Mouse (Mus musculus) kidney, adult 2 months (tissue): ENCODE results near the gene Fam111a.

Source experiments
- CTCF ChIP-seq: fragments of 200-500 bp; conservative IDR thresholded peaks from 2 replicates; pipeline ENCODE4 v1.5.1; 2011; ENCODE audit warnings: low read depth, mild to moderate bottlenecking, control low read depth, low read length, moderate library complexity, mixed read lengths; ENCODE audit not compliant: insufficient read depth, insufficient read length
- POLR2A ChIP-seq: fragments of 200-500 bp; IDR thresholded peaks from one replicate; pipeline ENCODE4 v1.6.1; 2011; ENCODE audit warnings: low read depth, low read length, control low read depth

DNA sequence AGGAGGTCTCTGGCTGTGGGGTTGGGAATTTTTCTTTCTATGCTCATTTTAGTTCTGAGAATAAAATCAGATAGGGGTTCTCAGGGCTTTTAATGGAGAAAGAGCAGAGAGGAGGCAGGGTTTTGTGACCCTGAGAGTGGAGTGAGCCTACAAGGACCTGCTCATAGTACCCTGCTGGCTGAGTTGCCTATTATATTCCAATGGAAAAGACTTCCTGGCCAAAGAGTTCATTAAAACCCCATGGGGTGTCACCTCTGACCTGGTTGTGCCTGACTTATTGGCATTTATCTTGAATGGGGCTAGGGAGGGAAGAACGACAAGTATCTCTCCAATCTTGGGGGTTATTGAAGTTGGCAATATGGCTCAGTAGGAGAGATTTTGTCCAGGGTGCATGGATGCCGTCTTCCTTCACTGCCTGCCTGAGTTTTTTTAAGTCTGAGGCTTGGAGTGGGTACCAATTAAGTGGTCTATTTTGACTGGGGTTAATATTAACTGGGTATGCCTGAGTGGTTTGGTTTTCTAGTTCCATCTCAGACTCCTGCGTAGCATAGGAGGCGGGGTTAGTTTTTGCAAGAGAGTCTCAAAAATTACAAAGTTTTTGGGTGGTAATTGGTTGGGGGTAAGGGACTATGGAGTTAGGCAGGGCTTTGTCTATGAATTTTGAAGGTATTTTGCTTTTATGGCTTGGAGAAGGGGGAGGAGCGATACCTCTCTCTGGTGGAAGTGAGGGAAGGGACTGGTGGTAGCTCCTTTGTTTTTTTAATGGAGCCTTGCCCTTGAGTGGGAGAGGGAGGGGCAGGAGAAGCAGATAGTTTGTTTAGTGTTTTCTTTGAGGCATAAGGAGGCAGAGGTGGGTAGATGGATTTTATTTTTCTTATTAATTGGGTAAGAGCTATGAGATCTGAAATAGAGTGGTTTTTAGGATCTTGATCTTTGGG, 4.7 kb downstream of the Fam111a start:
- TF ChIP-seq CTCF (no peak), POLR2A (no peak)
